Mouse (Mus musculus) kidney, postnatal 10 days (tissue): Measurements from ENCODE around the gene 0610009B22Rik.
"Not testable (repeated sequence)": the region's sequence is repeated elsewhere in the genome, so short reads cannot be mapped to it uniquely, and the experiment has no call there.

ENCODE experiments used
- DNase-seq: peaks from one replicate; pipeline ENCODE4 v3.0.0; 2021; ENCODE audit warnings: mixed read lengths

The 0610009B22Rik gene

GRCm38 (mm10) chr11:51688330-51689328, at the start of gene 0610009B22Rik:
0610009B22Rik (minus strand) TSS chr11:51688874.
- peak; percentile 100 for DNase-seq

GRCm38 (mm10) chr11:51734218-51734617, 45.5 kb upstream of the 0610009B22Rik start:
- not testable (repeated sequence) for DNase-seq

GRCm38 (mm10) chr11:51732883-51733282, 44.2 kb upstream of the 0610009B22Rik start:
- no peak for DNase-seq

- DNase-seq, result no peak
These were observed 32.4 kb upstream of the 0610009B22Rik start for GRCm38 (mm10) chr11:51721066-51721465.

- no peak for DNase-seq
These were observed 18.4 kb upstream of the 0610009B22Rik start for GRCm38 (mm10) chr11:51707080-51707479.

GRCm38 (mm10) chr11:51706451-51706850, 17.8 kb upstream of the 0610009B22Rik start:
- DNase-seq, result no peak

GRCm38 (mm10) chr11:51703379-51703998, 14.8 kb upstream of the 0610009B22Rik start:
- DNase-seq, result peak; percentile 34

GRCm38 (mm10) chr11:51702831-51703230, 14.2 kb upstream of the 0610009B22Rik start:
- no peak for DNase-seq

GRCm38 (mm10) chr11:51694984-51695383, 6.3 kb upstream of the 0610009B22Rik start:
- no peak for DNase-seq

- not testable (repeated sequence) for DNase-seq
These were observed 1.9 kb upstream of the 0610009B22Rik start for GRCm38 (mm10) chr11:51690597-51690996.

GRCm38 (mm10) chr11:51689343-51689742, 669 bp upstream of the 0610009B22Rik start:
- DNase-seq, result no peak

- DNase-seq, result no peak
These were observed 6.7 kb downstream of the 0610009B22Rik start for GRCm38 (mm10) chr11:51681976-51682374.

GRCm38 (mm10) chr11:51681324-51681975, 7.2 kb downstream of the 0610009B22Rik start:
- DNase-seq, result peak; percentile 95

- DNase-seq, result no peak
These were observed 9.2 kb downstream of the 0610009B22Rik start for GRCm38 (mm10) chr11:51679466-51679865.

GRCm38 (mm10) chr11:51677737-51678418, 10.8 kb downstream of the 0610009B22Rik start:
- no peak for DNase-seq

- DNase-seq, result no peak
These were observed 13.3 kb downstream of the 0610009B22Rik start for GRCm38 (mm10) chr11:51675386-51675785.

- peak; percentile 50 for DNase-seq
These were observed 15.4 kb downstream of the 0610009B22Rik start for GRCm38 (mm10) chr11:51673291-51673690.

GRCm38 (mm10) chr11:51671376-51671775, 17.3 kb downstream of the 0610009B22Rik start:
- no peak for DNase-seq

- no peak for DNase-seq
These were observed 17.8 kb downstream of the 0610009B22Rik start for GRCm38 (mm10) chr11:51670846-51671245.

GRCm38 (mm10) chr11:51664747-51665146, 23.9 kb downstream of the 0610009B22Rik start:
- not testable (repeated sequence) for DNase-seq

GRCm38 (mm10) chr11:51662632-51663031, 26.0 kb downstream of the 0610009B22Rik start:
- no peak for DNase-seq

- no peak for DNase-seq
These were observed 26.8 kb downstream of the 0610009B22Rik start for GRCm38 (mm10) chr11:51661867-51662365.
